31 mouse cellular contexts compared by ENCODE assay signal in the genomic region with DNA sequence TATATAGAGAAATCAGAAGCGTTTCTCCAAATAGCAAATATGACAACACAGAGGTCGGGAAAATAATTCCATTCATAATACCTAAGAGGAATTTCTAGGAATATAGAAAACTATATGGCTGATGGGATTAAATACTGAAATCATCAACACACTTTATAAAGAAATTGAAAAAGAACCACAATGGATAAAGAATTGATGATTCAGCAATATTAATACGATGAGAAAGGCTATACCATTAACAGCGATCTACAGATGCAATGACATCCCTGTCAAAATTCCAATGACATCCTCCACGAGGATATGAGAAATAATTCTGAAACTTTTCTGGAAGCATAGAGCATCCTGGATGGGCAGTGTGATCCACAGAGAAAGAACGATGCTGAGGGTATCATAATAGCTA.
"Had no signal": no experiment of that assay in that cellular context is flagged by ENCODE, and none has a peak within 500 bp of the region (broad histone marks: within the 10 kb centered on the region; RNA-seq: fewer than 3 reads in every experiment).

No protein-coding gene starts in this region.

- H3K4me3 ChIP-seq: heart, embryonic 12.5 days; heart, embryonic 13.5 days; heart, embryonic 15.5 days; hindbrain, embryonic 10.5 days; hindbrain, embryonic 12.5 days; hindbrain, embryonic 13.5 days; hindbrain, embryonic 15.5 days; intestine, embryonic 15.5 days; kidney, embryonic 15.5 days; layer of hippocampus, adult 2 months; left cerebral cortex, adult 2 months had no signal

- H3K9ac ChIP-seq: heart, embryonic 12.5 days; heart, embryonic 13.5 days; heart, embryonic 15.5 days; hindbrain, embryonic 12.5 days; hindbrain, embryonic 13.5 days; hindbrain, embryonic 14.5 days; hindbrain, embryonic 15.5 days; intestine, embryonic 15.5 days; kidney, embryonic 15.5 days had no signal

- H3K27ac ChIP-seq: heart, embryonic 13.5 days; heart, embryonic 15.5 days; hindbrain, embryonic 10.5 days; hindbrain, embryonic 12.5 days; hindbrain, embryonic 13.5 days; hindbrain, embryonic 14.5 days; hindbrain, embryonic 15.5 days; hindbrain, postnatal 0 days; intestine, embryonic 15.5 days; kidney, embryonic 15.5 days; kidney, postnatal 0 days; layer of hippocampus, adult 2 months; left cerebral cortex, adult 2 months had no signal

- H3K27me3 ChIP-seq: heart, embryonic 12.5 days; heart, embryonic 13.5 days; heart, embryonic 15.5 days; hindbrain, embryonic 12.5 days; hindbrain, embryonic 13.5 days; hindbrain, embryonic 15.5 days; intestine, embryonic 15.5 days; kidney, embryonic 15.5 days had no signal

- H3K36me3 ChIP-seq: heart, embryonic 12.5 days; heart, embryonic 13.5 days; heart, embryonic 15.5 days; hindbrain, embryonic 10.5 days; hindbrain, embryonic 12.5 days; hindbrain, embryonic 13.5 days; hindbrain, embryonic 15.5 days; intestine, embryonic 15.5 days had no signal

- H3K4me1 ChIP-seq: heart, embryonic 12.5 days; heart, embryonic 13.5 days; heart, embryonic 15.5 days; hindbrain, embryonic 10.5 days; hindbrain, embryonic 12.5 days; hindbrain, embryonic 13.5 days; hindbrain, embryonic 15.5 days; intestine, embryonic 15.5 days; kidney, embryonic 15.5 days had no signal

- DNase-seq: heart, postnatal 10 days; heart, postnatal 14 days; heart, postnatal 36 days; heart, postnatal 4 days; kidney, adult 11 months; kidney, adult 18-20 months; kidney, adult 2 months; kidney, adult 8-10 months; kidney, adult 9 months; kidney, postnatal 10 days; kidney, postnatal 14 days; kidney, postnatal 25 days; kidney, postnatal 36 days; kidney, postnatal 4 days; layer of hippocampus, adult 9-11 months; layer of hippocampus, postnatal 36 days had no signal

- H3K9me3 ChIP-seq: heart, embryonic 12.5 days; heart, embryonic 13.5 days; heart, embryonic 15.5 days; hindbrain, embryonic 10.5 days; hindbrain, embryonic 12.5 days; hindbrain, embryonic 13.5 days; hindbrain, embryonic 15.5 days; intestine, embryonic 15.5 days; kidney, embryonic 15.5 days had no signal

- H3K4me2 ChIP-seq: heart, embryonic 11.5 days; heart, embryonic 12.5 days; heart, embryonic 13.5 days; heart, embryonic 15.5 days; hindbrain, embryonic 12.5 days; hindbrain, embryonic 13.5 days; hindbrain, embryonic 14.5 days; hindbrain, embryonic 15.5 days; intestine, embryonic 15.5 days; kidney, embryonic 15.5 days had no signal
